Mouse (Mus musculus): ENCODE data around the gene Hamp2. TPM values are rescaled to one million over a fixed set of nuclear protein-coding genes. Genes with fewer than 3 reads are reported as not detected.

The Hamp2 gene
- total and polyA plus RNA-seq, 3 experiments = 16.6 to 17.4 TPM; not detected in 1

GRCm38 (mm10) chr7:30891746-30892145 lies 32.7 kb downstream of the Hamp2 start:
- no peak for DNase-seq

- DNase-seq = no peak
Measured at GRCm38 (mm10) chr7:30890681-30891080, 33.8 kb downstream of the Hamp2 start.

- DNase-seq = no peak
Measured at GRCm38 (mm10) chr7:30888786-30889185, 35.7 kb downstream of the Hamp2 start.

- no peak for DNase-seq
Measured at GRCm38 (mm10) chr7:30887568-30888188, 36.8 kb downstream of the Hamp2 start.

GRCm38 (mm10) chr7:30886852-30887251 lies 37.6 kb downstream of the Hamp2 start:
- peak; percentile 38 for DNase-seq

GRCm38 (mm10) chr7:30884047-30884446 lies 40.4 kb downstream of the Hamp2 start:
- peak; percentile 27 for DNase-seq

- DNase-seq = no peak
Measured at GRCm38 (mm10) chr7:30881367-30881766, 43.1 kb downstream of the Hamp2 start.

- no peak for DNase-seq
Measured at GRCm38 (mm10) chr7:30880176-30880575, 44.3 kb downstream of the Hamp2 start, which contains the start of gene Cd22. Gene Cd22, minus strand, starts transcription at chr7:30880342.

- DNase-seq = no peak
Measured at GRCm38 (mm10) chr7:30878950-30879349, 45.5 kb downstream of the Hamp2 start.

GRCm38 (mm10) chr7:30873083-30873482 lies 51.4 kb downstream of the Hamp2 start:
- peak; percentile 80 for DNase-seq

Other genes starting within 250 kb of the Hamp2 start
- 1 to 10 TPM; 3.5 to 5.7 TPM for gene 2200002J24Rik, start 225.8 kb downstream of the Hamp2 start, total RNA-seq (2021)
- 12.5 and 12.7 TPM in 2 replicates for gene 2200002J24Rik, start 225.8 kb downstream of the Hamp2 start, polyA plus RNA-seq (2012; rRNA removed)
- gene Atp4a, start 212.5 kb downstream of the Hamp2 start, total RNA-seq (2021) = 1 to 10 TPM; 2.0 to 3.0 TPM
- 3.3 and 3.9 TPM in 2 replicates for gene Atp4a, start 212.5 kb downstream of the Hamp2 start, polyA plus RNA-seq (2012; rRNA removed)
- 100 to 1,000 TPM; 193 to 234 TPM for gene Tmem147, start 195.1 kb downstream of the Hamp2 start, total RNA-seq (2021)
- 333 and 341 TPM in 2 replicates for gene Tmem147, start 195.1 kb downstream of the Hamp2 start, polyA plus RNA-seq (2012; rRNA removed)
- not detected for gene Gapdhs, start 181.0 kb downstream of the Hamp2 start, total RNA-seq (2021)
- not detected in 2 replicates for gene Gapdhs, start 181.0 kb downstream of the Hamp2 start, polyA plus RNA-seq (2012; rRNA removed)
- gene Sbsn, start 173.2 kb downstream of the Hamp2 start, total RNA-seq (2021) = 100 to 1,000 TPM; 269 to 540 TPM
- 71.3 and 81.0 TPM in 2 replicates for gene Sbsn, start 173.2 kb downstream of the Hamp2 start, polyA plus RNA-seq (2012; rRNA removed)
- 1 to 10 TPM; 3.9 to 5.9 TPM for gene Dmkn, start 160.9 kb downstream of the Hamp2 start, total RNA-seq (2021)
- 3.5 and 7.6 TPM in 2 replicates for gene Dmkn, start 160.9 kb downstream of the Hamp2 start, polyA plus RNA-seq (2012; rRNA removed)
- not detected for gene Krtdap, start 136.8 kb downstream of the Hamp2 start, total RNA-seq (2021)
- gene Krtdap, start 136.8 kb downstream of the Hamp2 start, polyA plus RNA-seq (2012; rRNA removed) = not detected in 2 replicates
- 1 to 10 TPM; 1.5 to 8.9 TPM for gene Ffar2, start 100.9 kb downstream of the Hamp2 start, total RNA-seq (2021)
- gene Ffar2, start 100.9 kb downstream of the Hamp2 start, polyA plus RNA-seq (2012; rRNA removed) = 5.7 and 16.5 TPM in 2 replicates
- gene Ffar3, start 68.5 kb downstream of the Hamp2 start, total RNA-seq (2021) = under 1 TPM; 0.26 to 0.59 TPM
- 0.30 and 1.1 TPM in 2 replicates for gene Ffar3, start 68.5 kb downstream of the Hamp2 start, polyA plus RNA-seq (2012; rRNA removed)
- not detected for gene Ffar1, start 63.1 kb downstream of the Hamp2 start, total RNA-seq (2021)
- gene Ffar1, start 63.1 kb downstream of the Hamp2 start, polyA plus RNA-seq (2012; rRNA removed) = not detected in 2 replicates
- gene Cd22, start 44.3 kb downstream of the Hamp2 start, total RNA-seq (2021) = under 1 TPM; 0.40 to 0.97 TPM
- 0.45 and 0.57 TPM in 2 replicates for gene Cd22, start 44.3 kb downstream of the Hamp2 start, polyA plus RNA-seq (2012; rRNA removed)
- under 1 TPM; 0.48 to 0.63 TPM for gene Mag, start 9.8 kb downstream of the Hamp2 start, total RNA-seq (2021)
- 0.80 and 0.99 TPM in 2 replicates for gene Mag, start 9.8 kb downstream of the Hamp2 start, polyA plus RNA-seq (2012; rRNA removed)
- gene Hamp, start 19.4 kb upstream of the Hamp2 start, total RNA-seq (2021) = 10 to 100 TPM in 1 of 2 experiments, not detected in 1; 49.9 TPM
- 63.2 and 115 TPM in 2 replicates for gene Hamp, start 19.4 kb upstream of the Hamp2 start, polyA plus RNA-seq (2012; rRNA removed)
- gene Usf2, start 32.1 kb upstream of the Hamp2 start, total RNA-seq (2021) = 100 to 1,000 TPM; 146 to 166 TPM
- 376 and 393 TPM in 2 replicates for gene Usf2, start 32.1 kb upstream of the Hamp2 start, polyA plus RNA-seq (2012; rRNA removed)
- gene Lsr, start 48.8 kb upstream of the Hamp2 start, total RNA-seq (2021) = 10 to 100 TPM in 1 of 2 experiments, 1 to 10 TPM in 1; 9.2 to 13.7 TPM
- gene Lsr, start 48.8 kb upstream of the Hamp2 start, polyA plus RNA-seq (2012; rRNA removed) = 17.5 and 24.0 TPM in 2 replicates
- under 1 TPM; 0.37 to 0.59 TPM for gene Fam187b, start 49.1 kb upstream of the Hamp2 start, total RNA-seq (2021)
- gene Fam187b, start 49.1 kb upstream of the Hamp2 start, polyA plus RNA-seq (2012; rRNA removed) = 0.18 and 0.38 TPM in 2 replicates
- gene Fxyd5, start 117.8 kb upstream of the Hamp2 start, total RNA-seq (2021) = 100 to 1,000 TPM in 1 of 2 experiments, 10 to 100 TPM in 1; 61.4 to 112 TPM
- gene Fxyd5, start 117.8 kb upstream of the Hamp2 start, polyA plus RNA-seq (2012; rRNA removed) = 51.0 and 53.5 TPM in 2 replicates
- 1 to 10 TPM; 1.3 to 1.4 TPM for gene Fxyd7, start 126.8 kb upstream of the Hamp2 start, total RNA-seq (2021)
- gene Fxyd7, start 126.8 kb upstream of the Hamp2 start, polyA plus RNA-seq (2012; rRNA removed) = 4.4 and 9.9 TPM in 2 replicates
- 100 to 1,000 TPM; 307 to 317 TPM for gene Fxyd1, start 132.5 kb upstream of the Hamp2 start, total RNA-seq (2021)
- gene Fxyd1, start 132.5 kb upstream of the Hamp2 start, polyA plus RNA-seq (2012; rRNA removed) = 480 and 501 TPM in 2 replicates
- gene Lgi4, start 134.7 kb upstream of the Hamp2 start, total RNA-seq (2021) = 1 to 10 TPM; 2.2 to 6.5 TPM
- 3.3 and 6.2 TPM in 2 replicates for gene Lgi4, start 134.7 kb upstream of the Hamp2 start, polyA plus RNA-seq (2012; rRNA removed)
- 1 to 10 TPM; 1.3 to 3.4 TPM for gene Fxyd3, start 152.0 kb upstream of the Hamp2 start, total RNA-seq (2021)
- 0.04 and 0.73 TPM in 2 replicates for gene Fxyd3, start 152.0 kb upstream of the Hamp2 start, polyA plus RNA-seq (2012; rRNA removed)
- 1 to 10 TPM; 1.3 to 2.6 TPM for gene Hpn, start 190.6 kb upstream of the Hamp2 start, total RNA-seq (2021)
- gene Hpn, start 190.6 kb upstream of the Hamp2 start, polyA plus RNA-seq (2012; rRNA removed) = 1.2 and 2.4 TPM in 2 replicates
- gene Scn1b, start 202.3 kb upstream of the Hamp2 start, total RNA-seq (2021) = 10 to 100 TPM; 10.8 to 27.8 TPM
- gene Scn1b, start 202.3 kb upstream of the Hamp2 start, polyA plus RNA-seq (2012; rRNA removed) = 30.5 and 61.1 TPM in 2 replicates
- gene Gramd1a, start 231.2 kb upstream of the Hamp2 start, total RNA-seq (2021) = 10 to 100 TPM; 38.5 to 50.1 TPM
- 208 and 246 TPM in 2 replicates for gene Gramd1a, start 231.2 kb upstream of the Hamp2 start, polyA plus RNA-seq (2012; rRNA removed)

All from adrenal gland, adult 2 months (tissue).